Mouse (Mus musculus): Measurements from ENCODE around the gene Krt86.
"Not testable (repeated sequence)": the region's sequence is repeated elsewhere in the genome, so short reads cannot be mapped to it uniquely, and the experiment has no call there.

Krt86 gene

GRCm38 (mm10) chr15:101493713-101494112 lies 20.4 kb downstream of the Krt86 start:
- no peak for DNase-seq

GRCm38 (mm10) chr15:101494203-101494602 lies 20.9 kb downstream of the Krt86 start:
- DNase-seq = no peak

GRCm38 (mm10) chr15:101495266-101495665 lies 22.0 kb downstream of the Krt86 start:
- DNase-seq = no peak

GRCm38 (mm10) chr15:101497181-101497580 lies 23.9 kb downstream of the Krt86 start:
- no peak for DNase-seq

GRCm38 (mm10) chr15:101506896-101507758 lies 33.8 kb downstream of the Krt86 start:
- no peak for DNase-seq

GRCm38 (mm10) chr15:101508247-101508646 lies 35.0 kb downstream of the Krt86 start:
- DNase-seq = no peak

- DNase-seq = not testable (repeated sequence)
These were observed 43.9 kb downstream of the Krt86 start, which contains the start of gene Gm49425 for GRCm38 (mm10) chr15:101517161-101517560. Gm49425 (minus strand) TSS chr15:101517261.

- DNase-seq = peak; percentile 22 to 28
These were observed 46.5 kb downstream of the Krt86 start for GRCm38 (mm10) chr15:101519792-101520191.

GRCm38 (mm10) chr15:101522556-101523232 lies 49.4 kb downstream of the Krt86 start:
- no peak for DNase-seq
